Mouse (Mus musculus) T-helper 17 cell (primary cell): ENCODE measurements around the gene Gm7954.
"Not testable (repeated sequence)": the region's sequence is repeated elsewhere in the genome, so short reads cannot be mapped to it uniquely, and the experiment has no call there.

Experiments used
- in situ Hi-C, 2 experiments: fragments of 300-600 bp; cut with MboI, MseI; formaldehyde crosslinking; loops; 1 replicate in 1 of 2; 2 replicates in 1 of 2; pipeline ENCODE4 v1.15.1; 2025; ENCODE audit warnings: high pct_unique_total_duplicates in 2 of 2

The Gm7954 gene

GRCm38 (mm10) chr14:41453418-41453817 lies at the start of gene Gm7954:
TSS of gene Gm7954 (minus strand) at chr14:41453518.
- in situ Hi-C loops = loop anchor here in 1 of 2 experiments (5.0 kb wide), 1 partner anchor 709 kb away; the partner anchor contains the start of gene Gm17027

GRCm38 (mm10) chr14:41489385-41489784 lies 36.1 kb upstream of the Gm7954 start, which contains the start of gene Gm3486:
TSS of gene Gm3486 (minus strand) at chr14:41489485.
- in situ Hi-C loops = loop anchor here (10.0 kb wide), 3 partner anchors 275 to 1305 kb away; partner anchors contain the start of gene Gm10377 (in 1 of the 2)

GRCm38 (mm10) chr14:41425393-41426075 lies 27.8 kb downstream of the Gm7954 start:
- in situ Hi-C loops = loop anchor here (5.0 to 25.0 kb wide), 2 partner anchors 287 to 292 kb away; partner anchors contain the start of gene Gm8068 (in 1 of the 2)

- in situ Hi-C loops = loop anchor here (5.0 to 25.0 kb wide), 2 partner anchors 288 to 293 kb away; partner anchors contain the start of gene Gm8068 (in 1 of the 2)
Measured at GRCm38 (mm10) chr14:41424694-41425093, 28.6 kb downstream of the Gm7954 start.

- in situ Hi-C loops = not testable (repeated sequence)
Measured at GRCm38 (mm10) chr14:41408181-41408580, 45.1 kb downstream of the Gm7954 start, which contains the start of gene Gm6482. TSS of gene Gm6482 (minus strand) at chr14:41408281.
